Mouse (Mus musculus) bone marrow, adult 2 months (tissue): Measurements from ENCODE around the gene Gbe1.

Experiments used
- CTCF ChIP-seq: fragments of 200-500 bp; IDR thresholded peaks from 2 replicates; pipeline ENCODE4 v1.5.1; 2011; ENCODE audit warnings: low read length, control low read depth; ENCODE audit not compliant: control insufficient read depth, insufficient read depth
- POLR2A ChIP-seq: fragments of 200-500 bp; IDR thresholded peaks from 2 replicates; pipeline ENCODE4 v1.6.1; 2011; ENCODE audit warnings: low read depth, mild to moderate bottlenecking, control low read depth, low read length, borderline replicate concordance; ENCODE audit not compliant: control insufficient read depth

- TF ChIP-seq POLR2A (no peak), CTCF (no peak)
These were observed 51.5 kb downstream of the Gbe1 start for GRCm38 (mm10) chr16:70365229-70365628.
